Mouse (Mus musculus): ENCODE results near the gene Trim44.
A peak's percentile ranks its signal among the peaks of the same experiment; 100 is the strongest.

Trim44 gene

GRCm38 (mm10) chr2:102364565-102365200, 42.9 kb downstream of the Trim44 start:
- DNase-seq: no peak

- no peak for DNase-seq
These were observed 44.6 kb downstream of the Trim44 start for GRCm38 (mm10) chr2:102362896-102363530.

- DNase-seq: no peak
These were observed 45.4 kb downstream of the Trim44 start for GRCm38 (mm10) chr2:102362266-102362665.

GRCm38 (mm10) chr2:102356879-102357695, 50.5 kb downstream of the Trim44 start:
- DNase-seq: peak; percentile 41

- no peak for DNase-seq
These were observed 53.6 kb downstream of the Trim44 start for GRCm38 (mm10) chr2:102354076-102354475.

- DNase-seq: no peak
These were observed 66.2 kb downstream of the Trim44 start for GRCm38 (mm10) chr2:102341429-102341828.

GRCm38 (mm10) chr2:102336816-102337215, 70.8 kb downstream of the Trim44 start:
- no peak for DNase-seq

GRCm38 (mm10) chr2:102331932-102332331, 75.7 kb downstream of the Trim44 start:
- DNase-seq: no peak

DNA sequence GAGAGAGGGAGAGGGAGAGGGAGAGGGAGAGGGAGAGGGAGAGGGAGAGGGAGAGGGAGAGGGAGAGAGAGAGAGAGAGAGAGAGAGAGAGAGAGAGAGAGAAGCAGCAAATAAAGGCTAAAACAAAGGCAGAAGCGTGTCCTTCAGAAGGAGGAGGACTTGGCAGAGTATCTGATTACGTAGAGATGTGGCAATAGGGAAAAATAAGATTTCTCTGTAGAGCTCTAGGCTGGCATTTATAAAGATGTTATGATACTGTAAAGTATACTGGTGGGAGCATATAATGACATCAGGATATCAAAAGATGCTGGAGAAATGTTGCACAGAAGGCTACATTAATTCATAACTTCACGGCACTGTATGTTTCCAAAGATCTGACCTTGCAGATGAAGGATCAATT, 76.5 kb downstream of the Trim44 start:
- no peak for DNase-seq

GRCm38 (mm10) chr2:102325921-102326320, 81.7 kb downstream of the Trim44 start:
- no peak for DNase-seq

DNA sequence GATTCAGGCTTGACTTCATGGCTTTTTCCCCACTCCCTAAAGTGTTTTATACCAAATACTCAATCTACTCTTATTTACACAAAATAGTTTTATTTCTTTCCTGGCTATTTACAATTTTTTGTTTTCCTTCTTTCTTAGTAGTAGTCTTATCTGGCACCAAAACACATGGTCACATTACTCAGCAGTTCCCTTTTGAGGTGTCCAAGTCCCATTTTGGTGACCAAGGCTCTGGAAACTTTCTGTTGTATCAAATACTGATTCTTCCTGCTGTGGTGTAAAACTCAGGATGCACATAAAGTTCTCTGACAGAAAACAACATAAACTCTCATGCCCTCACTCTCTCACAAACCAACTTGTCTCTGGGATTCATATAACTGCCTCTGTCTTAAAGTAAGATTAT, 83.3 kb downstream of the Trim44 start:
- DNase-seq: no peak

DNA sequence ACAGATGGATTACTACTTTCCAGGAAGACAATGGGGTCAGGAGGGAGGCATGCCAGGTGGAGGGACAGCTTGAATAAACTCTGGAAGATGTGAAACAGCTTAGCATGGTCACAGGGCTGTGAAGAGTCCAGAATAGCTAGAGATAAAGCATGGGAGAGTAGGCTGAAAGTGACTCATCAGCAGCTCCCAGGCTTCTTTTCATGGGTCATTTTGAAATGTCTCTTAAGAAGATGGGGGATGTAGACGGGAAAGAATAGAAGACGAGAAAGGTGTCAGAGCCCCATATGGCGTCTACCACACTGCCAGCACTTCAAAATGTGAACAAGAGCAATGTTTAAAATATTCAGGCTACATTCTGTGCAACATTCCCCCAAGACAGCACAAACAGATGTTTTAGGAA, 91.1 kb downstream of the Trim44 start:
- no peak for DNase-seq

GRCm38 (mm10) chr2:102315153-102315552, 92.5 kb downstream of the Trim44 start:
- DNase-seq: no peak

DNA sequence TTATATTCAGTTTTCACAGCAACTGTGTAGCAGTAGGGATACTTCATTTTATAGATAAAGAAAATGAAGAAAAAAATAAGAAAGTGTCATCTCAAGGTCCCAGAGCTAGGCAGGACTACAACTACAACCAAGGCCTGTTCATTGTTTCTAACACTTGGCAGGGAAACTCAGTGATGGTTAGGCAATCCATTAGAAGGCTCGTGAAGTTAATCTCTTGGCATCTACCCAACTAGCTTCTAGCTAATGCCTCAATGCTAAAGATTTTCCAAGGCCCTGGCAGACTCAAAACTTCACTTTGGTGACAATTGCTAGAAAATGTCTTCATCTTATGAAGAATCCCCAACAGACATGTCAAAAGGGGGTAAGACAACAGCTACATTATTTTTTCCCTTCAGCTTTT, 93.0 kb downstream of the Trim44 start:
- DNase-seq: no peak

GRCm38 (mm10) chr2:102314068-102314467, 93.6 kb downstream of the Trim44 start:
- DNase-seq: no peak

DNA sequence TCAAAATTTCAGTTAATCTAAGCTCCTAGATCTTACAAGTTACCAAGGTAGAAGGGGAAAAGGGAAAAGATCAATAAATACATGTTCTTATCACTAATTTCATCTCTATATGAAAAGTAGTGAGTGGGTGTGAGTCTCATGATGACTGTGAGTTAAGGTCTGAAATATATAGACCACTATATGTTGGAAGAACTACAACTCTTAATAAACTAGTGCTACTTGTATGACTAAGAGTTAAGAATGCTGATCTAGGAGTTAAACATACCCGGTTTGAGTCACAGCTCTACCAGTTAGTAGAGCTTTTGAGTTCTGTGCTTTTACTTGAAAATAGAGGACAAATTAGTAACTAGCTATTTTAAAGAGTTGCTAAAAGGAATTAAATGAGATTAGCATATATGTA, 94.7 kb downstream of the Trim44 start:
- no peak for DNase-seq

DNA sequence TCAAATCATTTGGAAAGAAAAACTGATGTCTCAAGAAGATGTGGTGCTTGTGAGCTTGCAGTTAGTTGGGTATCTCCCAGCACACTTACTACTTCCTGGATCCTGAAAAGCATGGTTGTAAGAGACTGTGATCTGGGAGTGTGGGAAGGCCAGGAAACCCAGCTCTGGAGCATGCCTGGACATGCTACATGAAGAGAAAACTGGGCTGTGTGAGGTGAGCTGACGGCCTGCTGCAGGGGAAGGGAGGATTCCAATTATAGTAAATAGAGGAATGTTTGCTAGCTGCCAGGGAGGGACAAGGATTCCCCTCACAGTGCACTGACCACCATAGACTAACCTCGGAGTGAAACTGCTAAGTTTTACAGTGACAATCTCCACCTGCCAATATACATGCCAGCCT, 104.4 kb downstream of the Trim44 start:
- DNase-seq: no peak

DNA sequence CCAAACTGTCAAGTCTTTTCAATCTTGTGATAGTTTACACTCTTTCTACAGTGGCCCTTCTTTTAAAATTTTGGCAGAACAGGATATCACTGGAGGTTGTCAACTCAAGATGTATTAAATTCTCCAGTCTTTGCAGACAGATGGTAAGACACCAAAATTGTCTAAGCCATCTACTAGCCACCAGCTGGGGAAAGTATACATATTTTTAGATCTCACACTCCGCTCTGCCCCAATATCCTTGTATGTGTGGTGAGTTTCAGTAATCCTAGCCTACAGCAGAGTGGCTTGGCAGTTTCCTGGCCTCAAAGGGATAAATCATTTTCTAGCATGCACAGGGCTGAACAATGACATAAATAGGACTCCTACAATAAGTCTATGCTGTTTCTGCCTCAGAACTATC, 105.1 kb downstream of the Trim44 start:
- DNase-seq: no peak

DNA sequence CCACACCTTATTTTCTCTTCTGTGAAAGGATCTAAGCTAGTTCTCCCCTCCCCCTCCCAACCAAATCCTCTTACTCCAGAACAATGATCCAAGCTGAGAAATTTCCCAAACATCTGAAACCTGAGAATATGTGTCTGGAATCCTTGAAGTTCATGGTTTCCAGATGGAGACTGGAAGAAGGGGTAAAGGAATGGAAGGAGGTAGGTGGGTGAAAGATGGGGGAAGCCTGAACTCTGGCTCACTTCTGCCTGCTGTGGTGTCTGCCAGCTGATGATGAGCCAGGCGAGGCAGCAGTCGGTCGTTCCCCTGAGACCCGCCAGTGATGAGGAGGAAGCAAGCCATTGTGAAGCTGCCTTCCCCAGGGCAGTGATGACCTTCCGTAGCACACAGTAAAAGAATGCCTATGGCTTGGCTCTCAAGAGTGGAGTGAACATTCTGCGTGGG, 112.8 kb downstream of the Trim44 start:
- peak; percentile 64 for DNase-seq

DNA sequence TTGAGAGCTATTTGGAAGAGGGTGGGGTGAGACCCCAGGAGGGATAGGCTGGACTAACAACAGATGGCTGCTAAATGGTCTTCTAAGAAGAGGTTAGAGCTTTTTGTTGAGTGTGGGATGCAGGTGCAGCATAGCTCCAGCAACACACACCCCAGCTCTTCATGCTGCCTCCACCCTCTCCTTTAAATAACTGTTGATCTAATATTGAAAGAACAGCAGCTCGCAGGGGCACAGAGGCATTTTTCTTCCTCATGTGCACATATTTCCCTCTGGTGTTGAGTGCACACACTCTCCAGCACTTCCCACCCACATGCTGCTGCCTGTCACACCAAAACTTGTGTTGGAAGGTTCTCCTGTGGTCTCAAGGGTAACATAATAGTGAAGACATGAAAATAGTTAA, 114.4 kb downstream of the Trim44 start:
- no peak for DNase-seq

DNA sequence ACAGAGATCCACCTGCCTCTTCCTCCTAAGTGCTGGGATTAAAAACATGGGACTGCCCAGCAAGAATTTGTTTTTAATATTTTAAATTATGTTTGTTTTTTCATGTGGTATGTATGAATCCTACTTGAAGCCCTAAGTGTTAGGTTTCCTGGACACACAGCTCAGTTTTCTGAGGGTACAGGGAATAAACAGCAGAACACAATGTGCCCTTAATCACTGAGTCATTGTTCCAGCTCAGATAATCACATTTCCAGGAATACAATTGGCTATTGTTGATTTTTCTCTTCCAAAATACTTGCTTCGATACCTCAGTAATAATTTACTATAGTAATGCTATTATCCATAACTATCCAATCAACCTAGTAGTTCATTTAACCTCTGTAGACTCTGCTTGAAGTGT, 115.6 kb downstream of the Trim44 start:
- DNase-seq: no peak

DNA sequence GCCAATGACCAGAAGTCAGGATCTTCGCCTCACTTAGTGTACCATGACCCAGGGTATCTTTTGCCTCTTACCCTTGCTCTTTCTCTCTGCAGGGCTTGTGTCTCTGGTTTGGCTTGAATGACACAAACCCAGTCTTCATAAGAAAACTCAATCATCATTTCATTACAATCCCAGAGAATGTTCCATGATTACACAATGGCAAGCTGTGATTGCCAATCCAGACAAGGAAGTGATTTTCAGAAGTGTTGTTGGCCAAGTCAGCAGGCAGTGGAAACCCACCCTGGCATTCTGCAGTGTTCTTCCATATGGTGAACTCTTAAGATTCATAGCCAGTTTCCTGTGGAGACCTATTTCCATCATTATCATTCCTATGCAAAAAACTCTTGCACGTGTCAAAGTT, 116.1 kb downstream of the Trim44 start:
- DNase-seq: no peak

DNA sequence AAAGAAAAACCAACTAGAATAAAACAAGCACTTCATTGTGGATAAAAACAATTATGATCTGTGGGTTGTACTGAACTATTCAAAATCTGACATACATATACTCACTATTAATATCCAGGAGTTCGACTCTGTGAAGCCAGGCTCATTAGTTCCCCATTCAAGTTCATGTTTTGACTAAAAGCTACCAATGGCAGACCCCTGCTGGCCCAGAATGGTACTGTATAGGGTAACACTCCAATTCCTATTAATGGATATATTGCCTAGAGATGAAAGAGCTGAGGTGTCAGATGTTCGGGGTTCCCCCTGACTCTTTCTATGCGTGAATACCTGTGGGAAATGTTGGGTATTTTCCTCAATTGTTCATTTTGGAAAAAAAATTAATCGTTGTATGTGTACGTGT, 117.6 kb downstream of the Trim44 start:
- peak; percentile 86 for DNase-seq

- DNase-seq: no peak
These were observed 119.0 kb downstream of the Trim44 start for GRCm38 (mm10) chr2:102288676-102289075.

Measured in kidney, postnatal 10 days (tissue).